Mouse (Mus musculus): ENCODE data around the gene Brdt. TPM values are rescaled to one million over a fixed set of nuclear protein-coding genes. Genes with fewer than 3 reads are reported as not detected.

Brdt gene
- polyA plus RNA-seq (2017; shearing (Covaris generic)): under 1 TPM; 0.43 to 0.87 TPM

DNA sequence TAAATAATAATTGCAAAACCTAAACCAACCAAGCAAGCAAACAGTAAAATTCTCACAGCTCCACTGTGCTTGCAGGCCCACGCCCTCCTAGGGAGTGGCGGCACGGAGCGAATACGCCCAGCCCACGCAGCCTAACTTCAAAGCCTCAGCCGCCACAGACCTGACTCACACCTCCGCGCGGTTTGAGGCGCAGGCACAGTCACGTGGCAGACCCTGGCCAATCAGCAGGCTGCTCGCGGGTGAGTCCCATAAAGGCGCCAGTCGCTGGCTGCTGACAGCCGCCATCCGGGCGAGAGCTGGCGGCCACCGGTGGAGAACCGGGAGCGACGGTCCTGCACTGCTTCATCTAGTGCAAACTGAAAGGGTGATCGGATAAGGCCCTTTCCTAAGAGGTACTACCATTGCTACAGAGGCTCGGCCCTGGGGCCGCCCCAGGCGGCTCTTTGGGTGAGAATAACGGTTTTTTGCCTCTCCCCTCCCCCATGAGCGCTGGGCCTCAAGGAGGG is at the start of gene Brdt:
Brdt (plus strand) TSS at position 244 of the 506 bp plus-strand sequence.

DNA sequence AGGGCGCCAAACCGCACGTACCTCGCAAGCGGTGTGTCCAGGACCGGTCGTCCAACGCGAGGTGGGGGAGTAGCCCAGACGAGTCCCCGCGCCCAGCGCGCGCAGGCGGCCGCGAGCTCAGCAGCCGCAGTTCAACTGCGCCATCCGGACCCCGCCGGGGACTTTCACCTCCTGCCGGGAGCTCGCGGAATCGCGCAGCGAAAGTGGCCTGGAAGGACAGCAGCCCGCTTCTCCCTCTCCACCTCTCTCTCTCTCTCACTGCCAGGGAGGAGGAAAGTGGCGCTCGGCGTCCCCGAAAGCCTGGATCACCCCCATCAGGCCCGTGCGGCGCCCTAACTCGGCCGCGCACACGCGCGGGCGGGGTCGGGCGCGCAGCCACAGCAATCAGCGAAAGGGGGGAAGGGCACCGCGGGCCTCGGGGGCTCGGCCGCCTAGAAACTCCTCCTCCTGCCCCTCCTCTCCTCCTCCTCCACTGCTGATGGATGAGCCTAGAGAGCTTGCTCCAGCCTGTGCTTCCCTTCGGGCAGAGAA is 41.7 kb upstream of the Brdt start, which contains the start of gene Tgfbr3:
Tgfbr3 (minus strand) TSS at position 396 of the 531 bp plus-strand sequence.

DNA sequence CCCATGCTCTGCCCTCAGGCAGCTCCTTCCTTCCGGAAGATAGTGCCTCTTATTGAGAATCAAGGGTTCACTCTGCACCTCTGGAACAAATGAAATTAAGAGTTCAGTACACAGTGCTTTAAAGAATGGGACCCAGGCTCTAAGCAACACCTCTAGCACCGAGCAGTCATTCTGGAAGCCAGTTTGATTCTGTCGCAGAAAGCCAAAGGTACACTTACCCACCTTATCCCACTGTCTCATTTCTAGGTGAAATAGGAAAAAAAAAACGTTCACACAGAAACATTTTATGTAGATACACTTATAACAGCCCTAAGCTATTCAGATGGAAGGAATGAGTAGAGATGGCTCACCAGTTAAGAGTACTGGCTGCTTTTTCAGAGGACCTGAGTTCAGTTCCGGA is 71.5 kb downstream of the Brdt start, which contains the start of gene Ephx4:
Ephx4 (plus strand) TSS at position 301 of the 400 bp plus-strand sequence.

DNA sequence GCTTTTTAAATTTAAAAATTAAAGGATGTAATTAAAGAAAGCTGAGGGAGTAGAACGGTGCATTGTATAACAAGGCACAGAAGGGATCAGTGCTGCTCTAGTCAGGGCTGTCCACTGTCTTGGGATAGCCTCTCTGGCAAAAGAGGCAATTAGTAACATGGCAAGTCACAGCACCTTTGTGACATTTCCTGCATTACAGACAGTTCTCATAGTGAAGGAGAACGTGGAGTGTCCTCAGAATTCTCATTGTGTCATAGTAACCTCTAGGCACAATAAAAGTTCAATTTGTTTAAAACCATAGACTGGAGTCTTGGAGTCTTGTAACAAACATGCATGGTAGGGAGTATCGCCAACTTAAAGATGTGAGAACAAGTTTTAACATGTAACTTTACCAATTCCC is 100.3 kb downstream of the Brdt start, which contains the start of gene Lpcat2b:
Lpcat2b (plus strand) TSS at position 301 of the 400 bp plus-strand sequence.

Other genes with a start within 250 kb of the Brdt start
- 10 to 100 TPM in 1 of 2 experiments, 1 to 10 TPM in 1; 7.2 to 23.4 TPM for gene Tgfbr3, start 41.5 kb upstream of the Brdt start, polyA plus RNA-seq (2017; shearing (Covaris generic))
- 1 to 10 TPM in 1 of 2 experiments, under 1 TPM in 1; 0.85 to 2.2 TPM for gene Ephx4, start 71.6 kb downstream of the Brdt start, polyA plus RNA-seq (2017; shearing (Covaris generic))
- not detected for gene Lpcat2b, start 100.4 kb downstream of the Brdt start, polyA plus RNA-seq (2017; shearing (Covaris generic))
- 1 to 10 TPM; 3.9 to 5.9 TPM for gene Btbd8, start 106.8 kb downstream of the Brdt start, polyA plus RNA-seq (2017; shearing (Covaris generic))
- under 1 TPM; 0.39 TPM for gene Gm42669, start 176.5 kb downstream of the Brdt start, polyA plus RNA-seq (2017; shearing (Covaris generic))
- gene 1700028K03Rik, start 203.6 kb downstream of the Brdt start, polyA plus RNA-seq (2017; shearing (Covaris generic)): under 1 TPM; 0.13 to 0.37 TPM

Measured in activated CD4-positive, CD25-positive, alpha-beta regulatory T cell (primary cell).